Comparison of ENCODE assay signal across 14 mouse cellular contexts in genomic region chr13:103875823-103876514, GRCm38 (mm10).
"Had no signal": no experiment of that assay in that cellular context is flagged by ENCODE, and none has a peak within 500 bp of the region (broad histone marks: within the 10 kb centered on the region; RNA-seq: fewer than 3 reads in every experiment).

No protein-coding gene starts in this region.

- H3K27me3 ChIP-seq: kidney, embryonic 15.5 days; megakaryocyte, embryonic 14.5 days; midbrain, embryonic 12.5 days; neural tube, embryonic 13.5 days had no signal

- H3K9ac ChIP-seq: kidney, embryonic 15.5 days; midbrain, embryonic 12.5 days; neural tube, embryonic 13.5 days had no signal

- ATAC-seq: lung, postnatal 0 days; midbrain, embryonic 16.5 days had no signal

- H3K9me3 ChIP-seq: kidney, embryonic 15.5 days; limb, embryonic 10.5 days; megakaryocyte, embryonic 14.5 days; midbrain, embryonic 12.5 days; neural tube, embryonic 13.5 days had no signal

- H3K4me3 ChIP-seq: kidney, embryonic 15.5 days; left cerebral cortex, adult 2 months; limb, embryonic 10.5 days; megakaryocyte, embryonic 14.5 days; midbrain, embryonic 12.5 days; neural tube, embryonic 13.5 days had no signal

- H3K27ac ChIP-seq: kidney, embryonic 15.5 days; left cerebral cortex, adult 2 months; limb, embryonic 10.5 days; midbrain, embryonic 12.5 days; neural tube, embryonic 13.5 days had no signal

- DNase-seq: kidney, postnatal 14 days; lung, adult 2 months; lung, postnatal 36 days; right cerebral cortex, adult 18-20 months; thymus, adult 18-20 months; thymus, postnatal 25 days had no signal

- H3K4me2 ChIP-seq: kidney, embryonic 15.5 days; midbrain, embryonic 12.5 days; neural tube, embryonic 13.5 days had no signal

- H3K4me1 ChIP-seq: limb, embryonic 10.5 days; midbrain, embryonic 12.5 days had no signal
